Mouse (Mus musculus) hindbrain, embryonic 12.5 days (tissue): ENCODE data around the gene B3gnt8. TPM values are rescaled to one million over a fixed set of nuclear protein-coding genes. Genes with fewer than 3 reads are reported as not detected.
A peak's percentile ranks its signal among the peaks of the same experiment; 100 is the strongest.
"Not testable (repeated sequence)": the region's sequence is repeated elsewhere in the genome, so short reads cannot be mapped to it uniquely, and the experiment has no call there.

Experiments
- ATAC-seq: fragments of 200-750 bp; cut with Nextera tagmentation; 2 replicates; pipeline ENCODE4 v1.8.0; 2017; ENCODE audit warnings: moderate TSS enrichment; ENCODE audit not compliant: low FRiP score
- H3K27ac ChIP-seq: fragments of 300-500 bp; sonication (generic); 2 replicates; pipeline ENCODE4 v1.5.1; 2016; ENCODE audit warnings: mild to moderate bottlenecking
- H3K27me3 ChIP-seq: fragments of 300-500 bp; sonication (generic); 2 replicates; pipeline ENCODE4 v1.6.1; 2016; ENCODE audit warnings: mild to moderate bottlenecking
- H3K36me3 ChIP-seq: fragments of 300-500 bp; sonication (generic); 2 replicates; pipeline ENCODE4 v1.6.1; 2016; ENCODE audit warnings: mild to moderate bottlenecking
- H3K4me1 ChIP-seq: fragments of 300-500 bp; sonication (generic); 2 replicates; pipeline ENCODE4 v1.6.1; 2016
- H3K4me2 ChIP-seq: fragments of 300-500 bp; sonication (generic); replicated peaks from 2 replicates; pipeline ENCODE4 v1.6.1; 2016; ENCODE audit warnings: mild to moderate bottlenecking
- H3K4me3 ChIP-seq: fragments of 300-500 bp; sonication (generic); 2 replicates; pipeline ENCODE4 v1.5.1; 2016; ENCODE audit warnings: mild to moderate bottlenecking
- H3K9ac ChIP-seq: fragments of 300-500 bp; sonication (generic); 2 replicates; pipeline ENCODE4 v1.6.1; 2016; ENCODE audit warnings: mild to moderate bottlenecking, moderate library complexity
- H3K9me3 ChIP-seq: fragments of 300-500 bp; sonication (generic); replicated peaks from 2 replicates; pipeline ENCODE4 v1.6.1; 2016; ENCODE audit warnings: mild to moderate bottlenecking
- WGBS: fragments of 180-500 bp; shearing (Covaris S2); methylation state at CpG from one replicate; pipeline ENCODE4 v1.1.7; 2016; 5-methylcytosine and 5-hydroxymethylcytosine counted together
- polyA plus RNA-seq: library from polyadenylated mRNA; unstranded; fragments of >200 nt; fragmentation: Nextera tagmentation; extraction: Ambion mirVana; gene quantifications from 2 replicates; pipeline ENCODE4 v1.2.1, GENCODE M21; 2016

The B3gnt8 gene
- 1.5 and 2.1 TPM in 2 replicates for polyA plus RNA-seq

DNA sequence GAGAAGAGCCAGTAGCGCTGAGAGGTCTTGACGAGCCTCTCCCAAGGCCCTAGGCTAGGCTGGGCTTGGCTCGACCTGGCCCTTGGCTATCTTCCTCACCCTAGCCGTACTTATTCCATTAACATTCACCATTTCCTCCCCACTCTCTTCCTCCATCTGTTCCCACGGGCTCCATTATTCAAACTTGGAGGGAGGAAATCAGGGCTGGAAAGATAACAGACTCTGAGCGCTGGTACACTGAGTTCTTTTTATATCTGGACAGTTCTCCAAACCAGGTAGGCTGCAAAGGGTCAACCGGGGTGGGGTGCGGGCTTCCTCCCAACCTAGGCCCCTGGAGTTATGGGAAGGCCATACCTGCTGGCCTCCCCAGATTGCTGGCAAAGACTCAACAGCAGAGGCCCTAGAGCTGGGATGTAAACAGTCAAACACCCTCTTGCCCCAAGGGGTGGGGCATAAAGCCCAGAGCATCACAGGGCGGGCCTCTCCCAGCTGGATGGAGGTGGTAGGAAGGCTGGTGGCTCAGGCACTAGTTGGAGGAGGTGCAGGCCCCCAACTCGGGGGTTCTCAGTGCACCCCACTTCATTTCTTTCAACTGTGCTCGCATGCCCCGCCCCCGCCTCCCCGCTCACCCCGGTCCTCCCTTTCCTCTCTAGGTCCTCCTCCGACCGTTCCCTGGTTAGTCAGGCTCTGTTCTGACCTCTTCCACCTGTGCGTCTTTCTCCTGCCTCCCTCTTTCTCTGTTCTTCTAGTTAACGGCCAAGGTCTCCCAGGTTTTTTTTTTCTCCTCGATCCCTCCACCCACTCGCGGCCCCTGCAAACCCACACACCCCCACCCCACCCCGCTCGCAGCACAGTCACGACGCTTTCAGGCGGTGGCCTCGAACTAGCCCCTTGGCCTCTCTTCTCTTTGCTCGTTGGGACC is at the start of gene B3gnt8:
TSS of gene B3gnt8 (plus strand) at position 146 of the 922 bp plus-strand sequence.
- H3K4me3 ChIP-seq = peak within 1 kb of the TSS; percentile 29
- H3K27me3 ChIP-seq = peaks cover 26% of the 10 kb centered on the region
- peak within 1 kb of the TSS; percentile 51 for H3K9ac ChIP-seq
- H3K4me1 ChIP-seq = peaks cover 13% of the 10 kb centered on the region
- peak within 1 kb of the TSS; percentile 52 for H3K4me2 ChIP-seq
- H3K27ac ChIP-seq = no peak within 1 kb of the TSS
- ATAC-seq = peak; percentile 29; the same call in 1 of the 2 replicates
- 19% methylated on average over 29 of the region's 29 CpGs for WGBS
- no peaks in the 10 kb centered on the region for H3K9me3 ChIP-seq
- peaks cover 50% of the 10 kb centered on the region for H3K36me3 ChIP-seq

DNA sequence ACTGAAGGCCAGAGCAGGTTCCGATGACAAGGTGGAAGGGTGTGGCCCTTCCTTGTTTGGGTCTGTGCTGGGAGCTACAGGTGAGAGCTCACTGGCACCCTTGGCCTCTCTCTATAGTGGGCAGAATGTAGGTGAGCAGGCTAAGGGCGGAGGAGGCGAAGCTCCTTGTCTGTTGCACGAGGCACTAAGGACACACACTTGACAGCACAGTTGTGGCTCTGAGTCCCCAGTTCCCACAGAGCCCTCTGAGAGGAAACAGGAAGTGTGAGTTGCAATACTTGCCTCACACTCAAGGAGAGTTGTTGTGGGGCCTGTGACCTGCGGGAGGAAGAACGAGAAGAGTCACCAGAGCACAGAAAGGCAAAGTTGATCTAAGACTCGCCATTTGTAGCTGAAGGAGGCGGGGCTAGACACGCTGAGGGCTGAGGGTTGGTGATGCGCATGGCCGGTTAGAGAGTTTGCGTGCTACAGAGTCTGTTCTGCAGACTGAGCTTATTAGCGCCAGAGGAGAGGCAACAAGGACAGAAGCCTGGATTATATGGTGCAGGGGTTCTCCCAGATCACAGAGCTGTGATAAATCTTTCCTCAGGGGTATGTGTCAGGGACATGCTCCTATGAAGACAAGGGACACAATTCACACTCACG is 49.5 kb upstream of the B3gnt8 start:
- not testable (repeated sequence) for H3K36me3 ChIP-seq, H3K4me1 ChIP-seq, H3K27ac ChIP-seq, H3K4me2 ChIP-seq, H3K4me3 ChIP-seq, H3K9ac ChIP-seq, H3K9me3 ChIP-seq, H3K27me3 ChIP-seq, ATAC-seq
- 81% methylated on average over 14 of the region's 14 CpGs for WGBS

DNA sequence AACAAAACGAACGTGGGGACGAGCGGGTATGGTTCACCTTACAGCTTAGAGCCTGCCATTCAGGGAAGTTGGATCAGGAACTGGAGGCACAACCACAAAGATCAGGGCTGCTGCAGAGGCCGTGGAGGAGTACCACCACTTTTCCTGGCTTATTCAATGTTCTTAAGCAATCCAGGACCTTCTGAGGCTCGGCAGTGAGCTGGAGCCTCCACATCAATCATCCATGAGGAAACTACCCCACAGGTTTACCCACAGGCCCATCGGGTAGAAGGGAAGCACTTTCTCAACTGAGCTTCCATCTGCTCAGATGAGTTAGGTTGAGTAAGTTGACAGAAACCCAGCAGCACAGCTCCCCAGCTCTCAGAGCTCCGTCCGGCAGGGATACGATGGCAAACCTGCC is 47.0 kb upstream of the B3gnt8 start:
- no peaks in the 10 kb centered on the region for H3K9me3 ChIP-seq
- H3K27ac ChIP-seq = no peak overlapping the region
- 91% methylated on average over 10 of the region's 10 CpGs for WGBS
- no peak overlapping the region for H3K4me3 ChIP-seq
- no peak overlapping the region for H3K9ac ChIP-seq
- no peaks in the 10 kb centered on the region for H3K27me3 ChIP-seq
- H3K4me2 ChIP-seq = no peak overlapping the region
- no peak for ATAC-seq
- H3K36me3 ChIP-seq = no peaks in the 10 kb centered on the region
- H3K4me1 ChIP-seq = no peaks in the 10 kb centered on the region

DNA sequence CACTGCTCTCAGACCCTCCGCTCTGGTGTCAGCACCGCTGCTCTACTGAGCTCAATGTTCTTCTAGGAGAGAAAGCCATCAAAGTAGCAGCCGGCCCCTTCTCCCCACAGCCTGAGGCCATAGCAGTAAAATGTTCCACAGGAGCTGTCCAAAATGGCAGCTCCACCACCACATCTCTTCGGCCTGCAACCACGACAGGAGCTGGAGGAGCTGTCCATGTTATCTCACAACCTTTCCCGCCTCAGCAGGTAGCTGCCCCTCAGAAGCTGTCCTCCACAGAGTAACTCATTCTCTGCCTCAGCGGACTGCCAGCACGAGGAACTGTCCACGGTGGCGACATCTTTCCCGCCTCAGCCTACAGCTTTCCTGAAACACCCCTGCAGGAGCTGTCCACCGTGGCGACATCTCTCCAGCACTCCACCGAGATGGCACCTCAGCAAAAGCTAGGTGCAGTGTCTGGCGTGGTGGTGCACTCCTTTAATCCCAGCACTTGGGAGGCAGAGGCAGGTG is 44.1 kb upstream of the B3gnt8 start:
- ATAC-seq = no peak
- Histone ChIP-seq H3K27ac (no peak overlapping the region), H3K27me3 (no peaks in the 10 kb centered on the region)

DNA sequence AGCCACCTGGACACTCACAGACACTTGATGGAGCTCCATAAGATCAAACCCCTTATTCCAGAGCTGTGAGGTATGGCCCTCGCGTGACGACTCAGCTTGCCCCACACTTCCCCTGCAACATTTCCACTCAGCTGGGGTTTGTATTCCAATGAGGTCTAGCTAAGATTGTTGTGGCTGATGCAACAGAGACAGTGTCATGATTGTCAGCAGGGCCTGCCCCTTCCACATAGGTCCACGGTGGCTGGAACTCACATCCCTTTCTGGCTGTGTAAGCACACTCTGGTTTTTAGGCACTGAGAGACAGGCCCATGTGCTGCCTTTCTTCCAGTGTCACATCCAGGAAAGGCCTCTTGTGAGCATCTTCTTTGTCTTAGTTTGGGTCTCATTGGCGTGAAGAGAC is 41.8 kb upstream of the B3gnt8 start:
- ATAC-seq = no peak
- WGBS = 90% methylated on average over 5 of the region's 5 CpGs
- no peaks in the 10 kb centered on the region for H3K36me3 ChIP-seq
- no peaks in the 10 kb centered on the region for H3K4me1 ChIP-seq
- H3K4me2 ChIP-seq = no peak overlapping the region
- H3K4me3 ChIP-seq = no peak overlapping the region
- no peak overlapping the region for H3K9ac ChIP-seq
- H3K27me3 ChIP-seq = no peaks in the 10 kb centered on the region
- no peaks in the 10 kb centered on the region for H3K9me3 ChIP-seq
- H3K27ac ChIP-seq = no peak overlapping the region

More for the DNA sequence above, 44.1 kb upstream of the B3gnt8 start:
- Histone ChIP-seq H3K36me3 (no peaks in the 10 kb centered on the region), H3K4me2 (no peak overlapping the region), H3K9ac (no peak overlapping the region), H3K4me3 (no peak overlapping the region), H3K9me3 (no peaks in the 10 kb centered on the region), H3K4me1 (no peaks in the 10 kb centered on the region)
- WGBS = 91% methylated on average over 15 of the region's 15 CpGs

DNA sequence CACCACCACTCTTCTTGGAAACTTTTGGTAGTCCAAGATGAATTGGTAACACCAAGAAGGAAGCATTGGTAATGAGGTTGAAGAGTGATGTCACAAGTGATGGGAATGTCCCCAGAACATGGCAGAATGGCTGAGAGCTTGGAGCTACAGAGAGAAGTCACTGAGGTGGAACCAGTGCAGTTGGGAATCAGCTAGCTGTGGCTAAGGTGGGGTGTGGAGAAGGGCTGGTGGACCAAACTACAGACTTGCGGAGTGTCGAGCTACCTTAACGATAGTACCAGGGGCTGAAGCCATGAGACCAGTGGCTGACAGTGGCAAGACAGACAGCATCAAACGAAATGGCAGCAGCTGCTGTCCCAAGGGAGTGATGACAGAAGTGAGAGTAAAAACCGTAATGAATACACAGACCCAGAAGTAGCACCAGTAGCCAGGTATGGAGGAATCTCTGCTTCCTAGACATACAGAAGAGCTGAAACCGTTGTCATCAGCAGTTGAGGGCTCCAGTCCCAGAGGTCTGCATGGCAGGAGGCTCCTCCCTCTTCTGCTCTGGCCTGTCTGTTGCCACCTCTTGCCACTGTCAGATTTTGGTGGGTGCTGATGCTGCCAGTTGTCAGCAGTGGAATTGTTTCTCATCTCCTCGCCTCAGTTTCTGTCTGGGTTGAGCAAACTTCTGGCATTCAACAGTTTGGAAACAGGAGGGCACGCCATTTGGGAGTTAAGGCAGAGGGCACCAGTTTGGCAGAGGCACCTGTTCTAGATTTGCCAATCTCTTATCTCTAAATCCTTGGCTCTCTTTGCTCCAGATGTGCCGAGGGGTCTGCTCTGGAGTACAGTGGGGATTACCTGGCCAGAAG is 40.9 kb upstream of the B3gnt8 start:
- no peaks in the 10 kb centered on the region for H3K36me3 ChIP-seq
- no peak overlapping the region for H3K4me3 ChIP-seq
- no peak for ATAC-seq
- WGBS = 83% methylated on average over 9 of the region's 9 CpGs
- no peak overlapping the region for H3K9ac ChIP-seq
- H3K27me3 ChIP-seq = no peaks in the 10 kb centered on the region
- no peaks in the 10 kb centered on the region for H3K9me3 ChIP-seq
- H3K4me1 ChIP-seq = no peaks in the 10 kb centered on the region
- H3K4me2 ChIP-seq = no peak overlapping the region
- H3K27ac ChIP-seq = no peak overlapping the region

DNA sequence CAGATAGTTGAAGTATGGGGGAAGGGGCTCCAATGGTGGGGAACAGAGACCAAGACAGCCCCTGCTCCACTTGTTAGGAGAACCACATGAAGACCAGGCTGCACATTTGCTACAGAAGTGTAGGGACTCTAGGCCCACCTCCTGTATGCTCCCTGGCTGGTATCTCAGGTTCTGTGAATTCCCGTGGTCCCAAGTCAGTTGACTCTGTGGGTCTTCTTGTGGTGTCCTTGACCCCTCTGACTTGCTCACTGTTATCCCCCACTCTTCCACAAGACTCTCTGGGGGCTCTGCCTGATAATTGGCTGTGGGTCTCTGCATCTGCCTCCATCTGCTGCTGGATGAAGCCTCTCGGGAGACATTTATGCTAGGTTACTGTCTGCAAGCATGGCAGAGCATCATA is 35.2 kb upstream of the B3gnt8 start:
- H3K9ac ChIP-seq = no peak overlapping the region
- 89% methylated on average over 2 of the region's 2 CpGs for WGBS
- H3K4me1 ChIP-seq = no peaks in the 10 kb centered on the region
- no peak overlapping the region for H3K27ac ChIP-seq
- no peak for ATAC-seq
- no peak overlapping the region for H3K4me3 ChIP-seq
- H3K27me3 ChIP-seq = no peaks in the 10 kb centered on the region
- H3K36me3 ChIP-seq = no peaks in the 10 kb centered on the region
- H3K4me2 ChIP-seq = no peak overlapping the region
- H3K9me3 ChIP-seq = no peaks in the 10 kb centered on the region

DNA sequence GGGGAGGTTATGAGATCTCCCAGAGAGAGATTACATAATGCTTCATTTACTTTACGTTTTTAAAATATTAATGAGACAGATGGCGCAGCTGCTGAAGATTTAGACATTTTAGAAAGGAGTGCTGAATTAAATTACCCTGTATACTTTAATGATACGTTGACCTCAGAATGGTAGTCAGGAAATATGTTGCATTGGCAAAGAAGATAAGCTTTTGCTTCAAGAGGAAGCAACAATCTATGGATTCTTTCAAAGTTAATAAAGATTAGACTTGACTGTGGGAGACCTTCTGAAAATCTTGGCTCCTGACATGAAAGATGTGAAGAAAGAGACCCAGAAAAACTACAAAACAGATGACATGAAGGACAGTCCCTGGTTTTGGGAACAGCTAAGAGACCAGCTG is 32.6 kb upstream of the B3gnt8 start:
- Histone ChIP-seq H3K9me3 (no peaks in the 10 kb centered on the region), H3K4me2 (no peak overlapping the region), H3K36me3 (no peaks in the 10 kb centered on the region), H3K4me1 (no peaks in the 10 kb centered on the region), H3K27me3 (no peaks in the 10 kb centered on the region), H3K4me3 (no peak overlapping the region), H3K9ac (no peak overlapping the region), H3K27ac (no peak overlapping the region)
- ATAC-seq = no peak
- 87% methylated on average over 3 of the region's 3 CpGs for WGBS

DNA sequence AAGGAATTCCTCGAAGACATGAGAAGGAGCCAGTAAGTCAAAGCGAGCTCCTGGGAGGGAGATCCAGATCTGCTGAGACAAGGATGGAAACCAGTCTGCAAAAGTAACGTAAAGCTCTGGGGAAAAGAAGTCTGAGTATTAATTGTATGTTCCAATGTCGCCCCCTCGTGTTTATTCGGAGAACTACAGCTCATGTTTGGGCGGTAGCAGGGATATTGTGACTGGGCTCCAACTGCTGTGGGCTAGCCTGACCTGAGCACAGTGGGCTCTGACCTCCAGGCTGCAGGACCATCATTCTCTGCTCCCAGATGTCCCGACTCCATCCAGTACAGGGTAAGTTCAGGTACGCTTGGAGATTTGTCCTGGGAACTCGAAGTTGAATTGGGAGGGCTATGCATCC is 26.8 kb upstream of the B3gnt8 start:
- no peaks in the 10 kb centered on the region for H3K36me3 ChIP-seq
- 10% methylated on average over 10 of the region's 10 CpGs for WGBS
- no peak overlapping the region for H3K9ac ChIP-seq
- no peaks in the 10 kb centered on the region for H3K4me1 ChIP-seq
- ATAC-seq = no peak
- H3K27me3 ChIP-seq = no peaks in the 10 kb centered on the region
- H3K9me3 ChIP-seq = no peaks in the 10 kb centered on the region
- no peak overlapping the region for H3K27ac ChIP-seq
- H3K4me2 ChIP-seq = no peak overlapping the region
- no peak overlapping the region for H3K4me3 ChIP-seq

DNA sequence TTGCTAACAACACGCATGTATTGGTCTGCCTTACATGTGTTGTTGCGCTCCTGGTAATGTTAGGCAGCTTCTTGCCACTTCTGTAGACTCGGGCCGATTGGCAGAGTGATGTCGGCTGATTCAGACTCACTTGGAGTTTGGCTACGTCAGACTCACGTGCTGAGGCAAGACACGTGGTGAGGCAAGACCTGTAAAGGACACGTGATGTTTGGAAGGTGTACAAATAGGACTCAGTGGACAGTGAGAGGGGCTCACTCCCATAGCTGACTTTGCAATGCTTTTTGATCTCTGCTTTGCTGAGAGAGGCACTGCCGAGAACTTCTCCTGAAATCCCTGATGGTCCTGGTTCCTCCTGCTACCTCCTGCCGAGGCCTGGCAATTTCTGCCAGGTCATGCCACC is 25.8 kb upstream of the B3gnt8 start:
- Histone ChIP-seq H3K27ac (no peak overlapping the region), H3K9ac (no peak overlapping the region), H3K4me3 (no peak overlapping the region), H3K9me3 (no peaks in the 10 kb centered on the region), H3K27me3 (no peaks in the 10 kb centered on the region), H3K4me2 (no peak overlapping the region), H3K36me3 (no peaks in the 10 kb centered on the region), H3K4me1 (no peaks in the 10 kb centered on the region)
- WGBS = 89% methylated on average over 11 of the region's 11 CpGs
- ATAC-seq = no peak

DNA sequence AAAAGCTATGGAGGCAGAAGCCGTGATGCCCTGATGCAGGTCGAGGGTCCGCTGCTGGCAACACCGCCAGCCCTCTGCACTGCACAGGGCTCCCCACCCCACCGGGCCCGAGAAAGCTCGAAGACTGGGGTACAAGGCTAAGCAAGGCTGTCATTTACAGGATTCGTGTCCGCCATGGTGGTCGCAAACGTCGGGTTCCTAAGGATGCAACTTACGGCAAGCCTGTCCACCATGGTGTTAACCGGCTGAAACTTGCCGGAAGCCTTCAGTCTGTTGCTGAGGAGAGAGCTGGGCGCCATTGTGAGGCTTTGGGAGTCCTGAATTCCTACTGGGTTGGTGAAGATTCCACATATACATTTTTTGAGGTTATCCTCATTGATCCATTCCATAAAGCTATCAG is 25.1 kb upstream of the B3gnt8 start:
- Histone ChIP-seq H3K4me3 (no peak overlapping the region), H3K27ac (no peak overlapping the region), H3K9ac (no peak overlapping the region), H3K4me2 (no peak overlapping the region), H3K27me3 (no peaks in the 10 kb centered on the region), H3K9me3 (no peaks in the 10 kb centered on the region), H3K36me3 (no peaks in the 10 kb centered on the region), H3K4me1 (no peaks in the 10 kb centered on the region)
- 90% methylated on average over 16 of the region's 16 CpGs for WGBS
- no peak for ATAC-seq

DNA sequence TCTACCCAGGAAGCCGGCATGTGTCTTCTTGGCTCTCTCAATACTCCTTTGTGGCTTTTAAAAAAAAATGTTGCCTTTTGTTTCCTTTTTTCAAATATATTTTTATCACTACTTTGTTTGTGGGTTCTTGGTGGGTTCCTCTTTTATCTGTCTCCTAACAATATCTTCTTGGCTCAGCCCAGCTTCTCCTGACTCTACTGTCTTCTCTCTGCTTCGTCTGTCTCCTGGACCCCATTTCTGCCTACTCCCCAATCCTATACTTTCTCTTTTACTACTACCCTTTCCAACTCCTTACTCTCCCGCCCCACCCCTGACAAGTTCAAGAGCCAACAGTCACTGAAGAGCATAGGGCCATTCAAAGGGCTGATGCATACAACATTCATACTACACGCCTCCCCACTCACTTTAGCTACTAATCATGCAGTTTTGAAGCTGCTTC is 19.8 kb upstream of the B3gnt8 start:
- Histone ChIP-seq H3K9ac (no peak overlapping the region), H3K27me3 (no peaks in the 10 kb centered on the region), H3K9me3 (no peaks in the 10 kb centered on the region; the same call in 1 of the 2 replicates), H3K4me2 (no peak overlapping the region), H3K27ac (no peak overlapping the region), H3K4me3 (no peak overlapping the region), H3K4me1 (no peaks in the 10 kb centered on the region), H3K36me3 (no peaks in the 10 kb centered on the region)
- 82% methylated on average over 4 of the region's 4 CpGs for WGBS
- no peak for ATAC-seq
